Mouse (Mus musculus): ENCODE results near the gene Gm28308.

GRCm38 (mm10) chr6:52170898-52171223 lies 42.3 kb downstream of the Gm28308 start:
- no peak for TF ChIP-seq CTCF (IDR thresholded peaks at IDR 0.05; ENCODE audit: extremely low read depth, insufficient read depth, low read length)
- no peak for TF ChIP-seq POLR2A (IDR thresholded peaks at IDR 0.05; ENCODE audit: extremely low read depth, insufficient read depth, low read length)
